Mouse (Mus musculus) heart, embryonic 15.5 days (tissue): Measurements from ENCODE around the gene Parg. TPM values are rescaled to one million over a fixed set of nuclear protein-coding genes. Genes with fewer than 3 reads are reported as not detected.

ENCODE experiments used
- ATAC-seq: fragments of 200-750 bp; cut with Nextera tagmentation; replicated peaks from 2 replicates; pipeline ENCODE4 v1.8.0; 2017; ENCODE audit warnings: low read depth, moderate TSS enrichment; ENCODE audit not compliant: insufficient number of reproducible peaks, insufficient read depth, low FRiP score
- H3K27ac ChIP-seq: fragments of 300-500 bp; sonication (generic); 2 replicates; pipeline ENCODE4 v1.5.1; 2015; ENCODE audit warnings: mild to moderate bottlenecking, inconsistent platforms
- H3K27me3 ChIP-seq: fragments of 300-500 bp; sonication (generic); 2 replicates; pipeline ENCODE4 v1.6.1; 2015; ENCODE audit warnings: inconsistent platforms
- H3K36me3 ChIP-seq: fragments of 300-500 bp; sonication (generic); 2 replicates; pipeline ENCODE4 v1.6.1; 2015; ENCODE audit warnings: mild to moderate bottlenecking, inconsistent platforms
- H3K4me1 ChIP-seq: fragments of 300-500 bp; sonication (generic); replicated peaks from 2 replicates; pipeline ENCODE4 v1.6.1; 2015; ENCODE audit warnings: inconsistent platforms
- H3K4me2 ChIP-seq: fragments of 300-500 bp; sonication (generic); 2 replicates; pipeline ENCODE4 v1.6.1; 2015; ENCODE audit warnings: inconsistent platforms, mild to moderate bottlenecking, moderate library complexity
- H3K4me3 ChIP-seq: fragments of 300-500 bp; sonication (generic); 2 replicates; pipeline ENCODE4 v1.5.1; 2015; ENCODE audit warnings: mild to moderate bottlenecking, inconsistent platforms
- H3K9ac ChIP-seq: fragments of 300-500 bp; sonication (generic); 2 replicates; pipeline ENCODE4 v1.6.1; 2015; ENCODE audit warnings: mild to moderate bottlenecking, inconsistent platforms
- H3K9me3 ChIP-seq: fragments of 300-500 bp; sonication (generic); replicated peaks from 2 replicates; pipeline ENCODE4 v1.6.1; 2016; ENCODE audit warnings: inconsistent platforms
- WGBS: fragments of 180-500 bp; shearing (Covaris S2); methylation state at CpG from one replicate; pipeline ENCODE4 v1.1.7; 2015; ENCODE audit warnings: mixed read lengths; 5-methylcytosine and 5-hydroxymethylcytosine counted together
- polyA plus RNA-seq: library from polyadenylated mRNA; unstranded; fragments of >200 nt; fragmentation: Nextera tagmentation; extraction: Ambion mirVana; gene quantifications from 2 replicates; pipeline ENCODE4 v1.2.1, GENCODE M21; 2015

The Parg gene
- polyA plus RNA-seq, 1 experiment from 2014 or later = 23.6 TPM

GRCm38 (mm10) chr14:32323221-32323620 lies 121.5 kb downstream of the Parg start:
- 90% methylated on average over 5 of the region's 5 CpGs for WGBS
- H3K9ac ChIP-seq = no peak overlapping the region
- no peak overlapping the region for H3K27ac ChIP-seq
- no peaks in the 10 kb centered on the region for H3K27me3 ChIP-seq
- no peak overlapping the region for H3K4me2 ChIP-seq
- peaks cover 10% of the 10 kb centered on the region for H3K4me1 ChIP-seq
- ATAC-seq = no peak
- no peak overlapping the region for H3K4me3 ChIP-seq
- H3K36me3 ChIP-seq = no peaks in the 10 kb centered on the region
- H3K9me3 ChIP-seq = no peaks in the 10 kb centered on the region

DNA sequence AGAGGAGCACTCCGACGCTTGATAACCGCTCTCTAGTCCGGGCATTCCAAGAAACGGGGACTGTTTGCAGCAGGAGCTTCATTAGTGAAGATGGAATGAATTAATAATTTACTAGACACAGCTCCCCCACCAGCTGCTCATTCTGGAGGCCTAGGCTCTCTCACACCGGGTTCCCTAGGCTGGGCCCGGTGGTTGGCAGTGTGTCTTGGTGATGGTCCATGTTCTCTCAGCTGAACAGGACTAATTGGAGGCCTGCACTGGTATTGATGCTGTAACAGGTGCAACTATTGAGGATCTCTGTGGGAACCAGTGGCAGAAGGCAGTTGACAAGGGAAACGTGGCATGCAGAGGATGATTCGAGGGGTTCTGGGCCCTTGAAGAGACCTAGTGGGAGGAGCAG lies 125.6 kb downstream of the Parg start:
- WGBS = 83% methylated on average over 9 of the region's 9 CpGs
- H3K9ac ChIP-seq = no peak overlapping the region
- ATAC-seq = no peak
- no peak overlapping the region for H3K4me3 ChIP-seq
- H3K36me3 ChIP-seq = no peaks in the 10 kb centered on the region
- H3K27ac ChIP-seq = no peak overlapping the region
- peaks cover 3% of the 10 kb centered on the region for H3K4me1 ChIP-seq
- no peaks in the 10 kb centered on the region for H3K27me3 ChIP-seq
- H3K4me2 ChIP-seq = no peak overlapping the region
- no peaks in the 10 kb centered on the region for H3K9me3 ChIP-seq

DNA sequence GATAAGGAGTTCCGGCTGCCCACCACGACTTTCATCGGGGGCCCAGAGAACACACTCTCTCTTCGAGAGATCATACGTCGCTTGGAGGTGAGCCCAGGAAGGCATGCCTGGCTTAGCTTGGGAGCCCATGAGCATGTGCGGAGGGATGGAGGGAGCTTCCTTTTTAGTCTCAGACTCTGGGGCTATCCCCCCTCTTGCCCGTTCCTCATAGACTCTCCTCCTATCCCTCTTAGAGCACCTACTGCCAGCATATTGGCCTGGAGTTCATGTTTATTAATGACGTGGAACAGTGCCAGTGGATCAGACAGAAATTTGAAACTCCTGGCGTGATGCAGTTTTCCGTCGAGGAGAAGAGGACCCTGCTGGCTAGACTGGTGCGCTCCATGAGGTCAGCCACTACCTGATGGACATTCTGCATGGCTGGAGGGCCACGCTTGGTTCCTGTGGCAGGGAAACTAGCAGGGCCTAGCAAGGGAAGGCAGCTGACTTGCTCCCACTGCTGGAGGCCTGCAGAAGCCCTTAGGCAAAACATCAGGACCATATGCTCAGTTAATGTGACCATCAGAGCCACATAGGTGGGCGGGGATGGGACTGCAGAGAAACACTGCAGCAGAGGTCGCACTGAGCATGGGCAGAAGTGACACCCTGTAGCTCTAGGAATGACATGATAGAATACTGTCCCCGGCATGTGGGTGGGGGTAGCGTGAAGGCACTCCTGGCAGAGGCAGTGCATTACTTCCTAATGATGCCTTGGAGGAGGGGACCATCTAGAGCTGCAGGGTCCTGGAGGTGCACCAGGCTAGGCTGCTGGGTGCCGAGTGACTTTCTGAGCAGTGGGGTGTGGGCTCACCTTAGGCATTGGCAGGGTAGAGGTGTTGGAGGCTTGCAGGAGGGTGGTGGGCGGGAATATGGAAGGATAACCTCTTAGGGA lies 131.0 kb downstream of the Parg start:
- Histone ChIP-seq H3K27ac (no peak overlapping the region), H3K36me3 (no peaks in the 10 kb centered on the region; the same call in 1 of the 2 replicates), H3K4me2 (no peak overlapping the region), H3K27me3 (no peaks in the 10 kb centered on the region), H3K4me3 (no peak overlapping the region), H3K9me3 (no peaks in the 10 kb centered on the region), H3K9ac (no peak overlapping the region), H3K4me1 (no peaks in the 10 kb centered on the region)
- no peak for ATAC-seq
- 83% methylated on average over 20 of the region's 20 CpGs for WGBS

DNA sequence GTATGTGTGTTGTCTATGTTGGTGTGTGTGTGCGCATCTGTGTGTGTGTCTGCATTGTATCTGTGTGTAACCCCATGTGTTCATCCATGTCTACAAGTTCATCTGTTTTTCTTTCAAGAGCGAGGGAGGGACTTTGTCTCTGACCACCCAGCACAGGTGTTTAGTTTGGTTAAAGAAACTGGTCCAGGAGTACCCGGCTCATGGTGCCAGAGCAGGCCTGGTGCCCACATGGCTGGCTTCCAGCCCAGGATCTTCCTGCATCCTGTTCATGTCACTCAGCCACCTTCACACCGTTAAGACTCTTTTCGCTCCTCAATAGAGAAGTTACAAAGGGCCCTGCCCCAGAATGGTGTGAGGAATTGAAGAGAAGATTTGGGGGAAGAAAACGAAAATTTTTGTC lies 134.3 kb downstream of the Parg start:
- Histone ChIP-seq H3K27me3 (no peaks in the 10 kb centered on the region), H3K9ac (no peak overlapping the region), H3K27ac (no peak overlapping the region), H3K4me2 (no peak overlapping the region), H3K36me3 (no peaks in the 10 kb centered on the region; the same call in 1 of the 2 replicates), H3K4me3 (no peak overlapping the region), H3K9me3 (no peaks in the 10 kb centered on the region), H3K4me1 (no peaks in the 10 kb centered on the region)
- WGBS = 73% methylated on average over 6 of the region's 6 CpGs
- no peak for ATAC-seq

DNA sequence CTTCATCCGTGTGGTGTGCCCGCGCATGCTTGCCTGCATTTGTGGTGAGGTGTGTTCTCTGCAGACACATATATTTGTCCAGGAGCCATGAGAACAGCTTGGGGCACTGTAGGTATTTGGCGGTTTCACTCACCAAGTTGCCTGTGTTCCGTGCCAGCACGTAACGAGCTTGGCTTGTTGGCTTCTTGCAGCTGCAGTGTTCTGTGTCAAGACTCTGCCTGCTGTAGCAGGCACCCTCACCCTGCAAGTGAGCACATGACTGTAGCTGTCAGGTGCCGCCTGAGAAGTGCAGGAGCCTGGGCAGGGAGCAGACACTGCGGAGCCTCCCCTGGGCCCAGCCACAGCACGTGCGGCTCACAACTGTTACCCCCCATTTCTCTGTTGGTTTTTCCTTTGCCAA lies 134.8 kb downstream of the Parg start:
- Histone ChIP-seq H3K4me3 (no peak overlapping the region), H3K4me1 (no peaks in the 10 kb centered on the region), H3K27me3 (no peaks in the 10 kb centered on the region), H3K36me3 (no peaks in the 10 kb centered on the region; the same call in 1 of the 2 replicates), H3K4me2 (no peak overlapping the region), H3K9ac (no peak overlapping the region), H3K9me3 (no peaks in the 10 kb centered on the region), H3K27ac (no peak overlapping the region)
- no peak for ATAC-seq
- 73% methylated on average over 11 of the region's 11 CpGs for WGBS

DNA sequence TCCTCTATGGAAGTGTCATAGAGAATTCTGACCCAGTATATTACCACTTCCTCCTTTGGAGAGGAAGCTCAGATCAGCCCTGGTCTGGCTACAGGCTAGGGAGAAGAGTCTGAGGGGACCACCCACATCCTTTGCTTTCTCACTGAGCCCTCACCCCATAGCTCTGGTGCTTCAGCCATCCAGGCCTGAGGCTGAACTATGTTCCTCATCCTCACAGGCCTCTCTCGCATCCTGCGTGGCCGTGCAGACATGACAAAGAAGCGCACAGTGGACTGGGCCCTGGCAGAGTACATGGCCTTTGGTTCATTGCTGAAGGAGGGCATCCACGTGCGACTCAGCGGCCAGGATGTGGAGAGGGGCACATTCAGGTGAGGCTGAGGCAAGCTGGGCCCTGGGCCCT lies 140.1 kb downstream of the Parg start:
- Histone ChIP-seq H3K4me2 (no peak overlapping the region), H3K27me3 (no peaks in the 10 kb centered on the region), H3K4me1 (no peaks in the 10 kb centered on the region), H3K27ac (no peak overlapping the region), H3K9me3 (no peaks in the 10 kb centered on the region), H3K4me3 (no peak overlapping the region), H3K36me3 (no peaks in the 10 kb centered on the region; the same call in 1 of the 2 replicates), H3K9ac (no peak overlapping the region)
- 89% methylated on average over 7 of the region's 7 CpGs for whole genome bisulfite sequencing
- ATAC-seq = no peak

DNA sequence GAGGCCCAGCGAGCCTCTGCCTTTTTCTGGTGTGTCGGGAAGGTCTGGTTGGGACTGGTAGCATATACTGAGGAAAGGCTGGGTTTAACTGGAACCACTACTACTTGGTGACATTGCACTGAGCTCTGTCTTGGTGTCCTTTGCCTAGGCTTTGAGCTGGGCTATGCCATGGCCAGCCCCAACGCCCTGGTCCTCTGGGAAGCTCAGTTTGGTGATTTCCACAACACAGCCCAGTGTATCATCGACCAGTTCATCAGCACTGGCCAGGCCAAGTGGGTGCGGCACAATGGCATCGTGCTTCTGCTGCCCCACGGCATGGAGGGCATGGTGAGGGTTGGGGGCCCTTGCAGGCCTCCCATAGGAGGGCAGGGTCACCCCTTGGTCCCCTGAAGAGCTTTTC lies 142.4 kb downstream of the Parg start:
- ATAC-seq = no peak
- Histone ChIP-seq H3K36me3 (no peaks in the 10 kb centered on the region; the same call in 1 of the 2 replicates), H3K27ac (no peak overlapping the region), H3K4me2 (no peak overlapping the region), H3K9ac (no peak overlapping the region), H3K27me3 (no peaks in the 10 kb centered on the region), H3K4me1 (no peaks in the 10 kb centered on the region), H3K9me3 (no peaks in the 10 kb centered on the region), H3K4me3 (no peak overlapping the region)
- WGBS = 89% methylated on average over 7 of the region's 7 CpGs

GRCm38 (mm10) chr14:32344694-32345093 lies 142.9 kb downstream of the Parg start:
- Histone ChIP-seq H3K9me3 (no peaks in the 10 kb centered on the region), H3K4me2 (no peak overlapping the region), H3K36me3 (no peaks in the 10 kb centered on the region; the same call in 1 of the 2 replicates), H3K27ac (no peak overlapping the region), H3K9ac (no peak overlapping the region), H3K4me1 (no peaks in the 10 kb centered on the region), H3K4me3 (no peak overlapping the region), H3K27me3 (no peaks in the 10 kb centered on the region)
- ATAC-seq = no peak
- 91% methylated on average over 7 of the region's 10 CpGs for WGBS

Other genes with a start within 250 kb of the Parg start
- 0.24 and 0.38 TPM in 2 replicates for gene Galnt15, start 173.0 kb upstream of the Parg start, polyA plus RNA-seq
- gene Oxnad1, start 116.6 kb upstream of the Parg start, polyA plus RNA-seq = 34.3 and 38.4 TPM in 2 replicates
- gene Dph3, start 116.2 kb upstream of the Parg start, polyA plus RNA-seq = 66.3 and 81.3 TPM in 2 replicates
- not detected in 2 replicates for gene Msmb, start 59.9 kb upstream of the Parg start, polyA plus RNA-seq
- 131 and 154 TPM in 2 replicates for gene Ncoa4, start 42.1 kb upstream of the Parg start, polyA plus RNA-seq
- gene Timm23, start 51 bp upstream of the Parg start, polyA plus RNA-seq = 288 and 312 TPM in 2 replicates
- 10.9 and 12.2 TPM in 2 replicates for gene Ogdhl, start 120.1 kb downstream of the Parg start, polyA plus RNA-seq
- gene 1700024G13Rik, start 186.4 kb downstream of the Parg start, polyA plus RNA-seq = not detected in 2 replicates